Mouse (Mus musculus): ENCODE measurements around the gene Klhl30.

GRCm38 (mm10) chr1:91344921-91345685 lies 5.7 kb upstream of the Klhl30 start:
- no peak for TF ChIP-seq POLR2A (IDR thresholded peaks at IDR 0.05; ENCODE audit: insufficient read depth, low read depth, low read length)
- TF ChIP-seq CTCF (IDR thresholded peaks at IDR 0.05; ENCODE audit: insufficient read depth, low read depth, low read length), result no peak

Measured in olfactory bulb, adult 2 months (tissue).